Mouse (Mus musculus): Measurements from ENCODE around the gene Ror2. TPM values are rescaled to one million over a fixed set of nuclear protein-coding genes. Genes with fewer than 3 reads are reported as not detected.

Gene Ror2
- polyA plus RNA-seq, 1 experiment from 2014 or later: 6.9 TPM

DNA sequence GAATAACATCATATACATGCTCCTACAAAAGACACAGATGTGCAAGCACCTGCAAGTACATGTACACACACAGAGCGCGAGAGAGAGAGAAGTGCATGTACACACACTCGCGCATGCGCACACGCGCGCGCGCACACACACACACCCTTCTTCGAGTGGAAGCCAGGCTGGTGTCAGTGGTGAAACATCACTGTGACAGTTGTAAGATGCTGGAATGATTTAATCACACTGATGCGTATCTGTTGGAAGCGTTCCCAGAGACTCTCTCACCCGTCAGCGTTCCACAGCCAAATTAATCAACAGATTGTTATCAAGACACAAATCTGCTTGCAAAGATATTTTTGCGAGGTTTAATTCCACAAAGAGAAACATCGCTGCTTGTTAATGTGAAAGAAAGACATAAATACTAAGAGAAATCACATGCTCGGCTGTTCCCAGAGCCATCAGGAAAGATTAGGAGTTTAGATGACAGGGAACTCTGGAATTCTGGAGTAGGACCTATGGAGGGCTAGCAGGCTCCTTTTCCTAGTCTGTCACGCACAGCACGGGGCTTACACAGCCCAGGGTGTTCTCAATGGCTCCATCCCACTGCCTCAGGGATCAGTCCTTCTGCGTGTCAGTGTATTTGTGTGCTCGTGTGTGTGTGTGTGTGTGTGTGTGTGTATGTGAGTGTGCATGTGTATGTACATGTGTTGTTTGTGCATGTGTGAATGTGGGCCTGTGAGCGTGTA is 199.2 kb downstream of the Ror2 start:
- no peak for ATAC-seq (ENCODE audit: low FRiP score, low TSS enrichment)
- WGBS: 59% methylated on average over 23 of the region's 23 CpGs
- DNase-seq (ENCODE audit: low spot score): no peak

DNA sequence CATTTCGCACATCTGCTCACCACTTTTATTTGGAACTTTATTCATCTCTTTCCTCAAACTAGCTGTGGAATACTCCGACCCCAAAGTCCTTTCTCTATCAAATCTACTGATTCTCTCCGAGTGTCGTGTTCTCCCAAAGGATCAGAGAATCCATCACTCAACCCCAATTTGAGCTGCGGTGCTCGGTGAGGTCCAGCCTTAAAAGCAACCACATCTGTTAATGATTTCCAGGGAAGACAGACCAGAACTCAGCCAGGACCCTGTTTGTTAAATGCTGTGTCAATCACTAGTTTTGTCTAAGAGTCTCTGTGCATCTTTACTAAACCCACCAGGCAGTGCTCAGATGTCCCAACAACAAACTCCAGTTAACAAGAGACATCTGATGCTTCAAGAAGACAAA is 204.1 kb downstream of the Ror2 start:
- Histone ChIP-seq H3K9me3 (ENCODE audit: control insufficient read depth, low read length) (no peaks in the 10 kb centered on the region), H3K9ac (ENCODE audit: low read length) (no peak overlapping the region), H3K27me3 (ENCODE audit: control insufficient read depth, insufficient read depth, low read length) (no peaks in the 10 kb centered on the region), H3K36me3 (ENCODE audit: control insufficient read depth, insufficient read depth, low read length) (no peaks in the 10 kb centered on the region), H3K4me2 (replicated peaks; ENCODE audit: low read depth) (no peak overlapping the region), H3K4me3 (ENCODE audit: low read depth, low read length) (no peak overlapping the region), H3K27ac (replicated peaks) (no peak overlapping the region), H3K4me1 (replicated peaks; ENCODE audit: control insufficient read depth, insufficient read depth) (no peaks in the 10 kb centered on the region)
- ATAC-seq (ENCODE audit: low FRiP score, low TSS enrichment): no peak
- DNase-seq (ENCODE audit: low spot score): no peak
- TF ChIP-seq EP300 (optimal IDR thresholded peaks at IDR 0.05): no peak
- WGBS: 50% methylated on average over 6 of the region's 6 CpGs

More for the DNA sequence above, 199.2 kb downstream of the Ror2 start:
- H3K27me3 ChIP-seq (ENCODE audit: control insufficient read depth, insufficient read depth, low read length): no peaks in the 10 kb centered on the region
- no peaks in the 10 kb centered on the region for H3K36me3 ChIP-seq (ENCODE audit: control insufficient read depth, insufficient read depth, low read length)
- TF ChIP-seq CTCF (IDR thresholded peaks at IDR 0.05; ENCODE audit: low read depth) (no peak), EP300 (optimal IDR thresholded peaks at IDR 0.05) (no peak)
- H3K9me3 ChIP-seq (ENCODE audit: control insufficient read depth, low read length): no peaks in the 10 kb centered on the region
- H3K27ac ChIP-seq (replicated peaks): no peak overlapping the region
- no peak overlapping the region for H3K4me2 ChIP-seq (replicated peaks; ENCODE audit: low read depth)
- no peak overlapping the region for H3K9ac ChIP-seq (ENCODE audit: low read length)
- H3K4me3 ChIP-seq (ENCODE audit: low read depth, low read length): no peak overlapping the region
- no peaks in the 10 kb centered on the region for H3K4me1 ChIP-seq (replicated peaks; ENCODE audit: control insufficient read depth, insufficient read depth)

DNA sequence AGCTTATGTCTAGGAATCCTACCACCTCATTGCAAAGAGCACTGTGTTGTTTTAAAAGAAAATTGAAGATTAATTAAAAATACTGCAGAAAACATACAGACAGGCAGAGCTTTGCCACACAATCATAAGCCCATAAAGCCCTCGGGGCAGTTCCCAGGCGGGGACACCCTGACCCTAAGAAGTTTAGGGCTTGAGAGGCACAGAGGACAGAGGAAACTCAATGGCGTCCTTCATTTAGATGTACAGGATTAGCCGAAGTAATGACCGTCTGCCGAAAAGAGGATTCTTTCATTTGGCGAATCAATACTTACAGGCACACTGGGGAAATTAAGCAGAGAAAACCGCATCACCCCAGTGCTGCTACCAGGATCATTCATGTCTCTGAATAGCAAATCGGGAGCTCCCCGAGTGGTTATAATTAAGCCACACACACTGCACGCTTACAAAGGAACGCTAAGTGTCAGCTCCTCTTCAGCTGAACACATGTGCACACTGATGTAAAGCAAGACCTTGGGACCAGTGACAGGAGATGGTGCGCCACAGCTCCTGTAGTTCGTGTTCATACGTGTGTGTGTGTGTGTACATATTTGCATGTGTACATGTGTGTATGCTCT is 208.1 kb downstream of the Ror2 start:
- H3K4me3 ChIP-seq (ENCODE audit: low read depth, low read length): no peak overlapping the region
- H3K27ac ChIP-seq (replicated peaks): no peak overlapping the region
- H3K4me2 ChIP-seq (replicated peaks; ENCODE audit: low read depth): no peak overlapping the region
- ATAC-seq (ENCODE audit: low FRiP score, low TSS enrichment): no peak
- no peaks in the 10 kb centered on the region for H3K9me3 ChIP-seq (ENCODE audit: control insufficient read depth, low read length)
- H3K4me1 ChIP-seq (replicated peaks; ENCODE audit: control insufficient read depth, insufficient read depth): no peaks in the 10 kb centered on the region
- no peaks in the 10 kb centered on the region for H3K27me3 ChIP-seq (ENCODE audit: control insufficient read depth, insufficient read depth, low read length)
- H3K9ac ChIP-seq (ENCODE audit: low read length): no peak overlapping the region
- H3K36me3 ChIP-seq (ENCODE audit: control insufficient read depth, insufficient read depth, low read length): no peaks in the 10 kb centered on the region
- 82% methylated on average over 15 of the region's 15 CpGs for WGBS
- DNase-seq (ENCODE audit: low spot score): no peak
- no peak for TF ChIP-seq CTCF (IDR thresholded peaks at IDR 0.05; ENCODE audit: low read depth)
- no peak for TF ChIP-seq EP300 (optimal IDR thresholded peaks at IDR 0.05)

DNA sequence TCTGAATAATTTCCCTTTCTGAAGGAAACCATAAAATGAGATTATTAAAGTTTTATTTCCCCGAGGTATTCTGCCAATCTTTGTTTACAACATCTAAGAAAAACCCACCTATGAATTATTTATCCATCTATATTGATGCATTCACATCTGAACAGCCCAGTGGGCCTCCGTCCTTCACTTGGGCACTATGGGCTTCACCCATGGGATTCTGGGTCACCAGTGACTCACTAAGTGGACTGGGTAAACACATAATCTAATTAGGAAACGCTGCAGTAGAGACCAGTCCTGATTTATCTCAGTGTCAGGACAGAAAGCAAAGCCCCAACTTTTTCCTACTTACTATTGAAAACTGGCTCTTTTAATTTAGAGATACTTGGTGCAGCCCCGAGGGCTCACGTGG is 210.9 kb downstream of the Ror2 start:
- H3K4me3 ChIP-seq (ENCODE audit: low read depth, low read length): no peak overlapping the region
- TF ChIP-seq EP300 (optimal IDR thresholded peaks at IDR 0.05): no peak
- TF ChIP-seq CTCF (IDR thresholded peaks at IDR 0.05; ENCODE audit: low read depth): no peak
- H3K36me3 ChIP-seq (ENCODE audit: control insufficient read depth, insufficient read depth, low read length): no peaks in the 10 kb centered on the region
- no peaks in the 10 kb centered on the region for H3K4me1 ChIP-seq (replicated peaks; ENCODE audit: control insufficient read depth, insufficient read depth)
- H3K9me3 ChIP-seq (ENCODE audit: control insufficient read depth, low read length): no peaks in the 10 kb centered on the region
- no peak overlapping the region for H3K4me2 ChIP-seq (replicated peaks; ENCODE audit: low read depth)
- no peaks in the 10 kb centered on the region for H3K27me3 ChIP-seq (ENCODE audit: control insufficient read depth, insufficient read depth, low read length)
- ATAC-seq (ENCODE audit: low FRiP score, low TSS enrichment) (no peak), DNase-seq (ENCODE audit: low spot score) (no peak)
- WGBS: 65% methylated on average over 5 of the region's 5 CpGs
- H3K27ac ChIP-seq (replicated peaks): no peak overlapping the region
- H3K9ac ChIP-seq (ENCODE audit: low read length): no peak overlapping the region

DNA sequence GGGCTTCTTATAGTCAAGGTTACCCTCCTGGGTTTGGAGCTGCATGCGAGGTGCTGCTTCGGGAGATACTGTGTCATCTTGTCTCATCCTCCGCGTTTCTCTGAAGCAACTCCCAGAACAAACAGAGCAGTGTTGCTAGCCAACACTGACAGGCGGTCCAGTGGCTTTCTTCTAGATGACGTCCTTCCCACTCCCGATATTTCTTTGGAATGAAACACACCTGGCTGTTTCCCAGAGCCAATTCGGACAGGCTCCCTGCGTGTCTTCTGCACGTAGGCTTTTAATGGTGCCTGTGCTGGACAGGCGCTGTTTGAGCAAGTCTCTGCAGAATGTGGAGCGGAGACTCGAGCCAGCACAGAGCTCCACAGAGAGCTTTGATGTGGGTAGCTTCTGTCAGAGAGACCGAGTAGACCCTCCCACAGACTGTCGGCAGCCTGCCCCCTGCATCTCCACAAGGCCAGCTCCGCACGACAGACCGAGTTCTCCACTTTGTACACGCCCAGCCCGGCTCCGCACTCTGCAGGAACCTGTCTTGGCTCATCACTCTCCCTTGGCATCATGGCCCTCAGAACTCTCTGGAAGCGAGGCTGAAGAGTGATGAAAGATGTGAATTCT is 216.7 kb downstream of the Ror2 start:
- Histone ChIP-seq H3K4me3 (ENCODE audit: low read depth, low read length) (no peak overlapping the region), H3K4me2 (replicated peaks; ENCODE audit: low read depth) (no peak overlapping the region; the same call in 1 of the 2 replicates), H3K36me3 (ENCODE audit: control insufficient read depth, insufficient read depth, low read length) (no peaks in the 10 kb centered on the region), H3K9me3 (ENCODE audit: control insufficient read depth, low read length) (no peaks in the 10 kb centered on the region), H3K27me3 (ENCODE audit: control insufficient read depth, insufficient read depth, low read length) (no peaks in the 10 kb centered on the region), H3K4me1 (replicated peaks; ENCODE audit: control insufficient read depth, insufficient read depth) (no peaks in the 10 kb centered on the region; the same call in 1 of the 2 replicates), H3K9ac (ENCODE audit: low read length) (no peak overlapping the region), H3K27ac (replicated peaks) (no peak overlapping the region)
- TF ChIP-seq EP300 (optimal IDR thresholded peaks at IDR 0.05): no peak
- no peak for TF ChIP-seq CTCF (IDR thresholded peaks at IDR 0.05; ENCODE audit: low read depth)
- no peak for DNase-seq (ENCODE audit: low spot score)
- peak; percentile 21; the same call in 1 of the 2 replicates for ATAC-seq (ENCODE audit: low FRiP score, low TSS enrichment)
- WGBS: 53% methylated on average over 22 of the region's 22 CpGs

DNA sequence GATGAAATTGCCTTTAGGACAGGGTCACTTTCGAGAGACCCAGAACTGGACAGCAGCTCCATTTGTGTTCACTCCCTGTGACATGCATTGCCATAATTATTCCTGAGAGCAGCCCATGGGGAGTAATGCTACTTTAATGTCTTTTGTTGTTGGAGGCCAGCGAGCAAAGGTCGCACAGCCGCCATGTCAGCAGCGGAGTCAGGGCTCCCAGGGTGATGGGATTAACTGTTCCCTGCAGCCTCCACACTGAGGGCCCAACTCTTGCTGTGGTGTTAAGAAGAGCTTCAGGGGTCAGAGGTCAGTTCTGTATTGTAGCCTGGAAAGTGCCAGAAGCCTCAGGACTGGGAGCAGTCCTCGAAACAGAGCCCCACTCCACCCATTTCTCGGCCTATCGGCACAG is 217.5 kb downstream of the Ror2 start:
- H3K9me3 ChIP-seq (ENCODE audit: control insufficient read depth, low read length): no peaks in the 10 kb centered on the region
- no peak overlapping the region; the same call in 1 of the 2 replicates for H3K27ac ChIP-seq (replicated peaks)
- no peak overlapping the region for H3K4me2 ChIP-seq (replicated peaks; ENCODE audit: low read depth)
- no peaks in the 10 kb centered on the region for H3K36me3 ChIP-seq (ENCODE audit: control insufficient read depth, insufficient read depth, low read length)
- TF ChIP-seq CTCF (IDR thresholded peaks at IDR 0.05; ENCODE audit: low read depth): no peak
- TF ChIP-seq EP300 (optimal IDR thresholded peaks at IDR 0.05): no peak
- no peaks in the 10 kb centered on the region for H3K27me3 ChIP-seq (ENCODE audit: control insufficient read depth, insufficient read depth, low read length)
- DNase-seq (ENCODE audit: low spot score): no peak
- peak; percentile 26; the same call in 1 of the 2 replicates for ATAC-seq (ENCODE audit: low FRiP score, low TSS enrichment)
- H3K4me1 ChIP-seq (replicated peaks; ENCODE audit: control insufficient read depth, insufficient read depth): no peaks in the 10 kb centered on the region; the same call in 1 of the 2 replicates
- 78% methylated on average over 8 of the region's 8 CpGs for WGBS
- no peak overlapping the region for H3K4me3 ChIP-seq (ENCODE audit: low read depth, low read length)
- H3K9ac ChIP-seq (ENCODE audit: low read length): no peak overlapping the region
